Mouse (Mus musculus) forebrain, embryonic 12.5 days (tissue): ENCODE results near the gene Hsp90ab1. TPM values are rescaled to one million over a fixed set of nuclear protein-coding genes. Genes with fewer than 3 reads are reported as not detected.

Experiments used
- ATAC-seq: fragments of 200-750 bp; cut with Nextera tagmentation; 2 replicates; pipeline ENCODE4 v1.8.0; 2017; ENCODE audit warnings: moderate TSS enrichment; ENCODE audit not compliant: low FRiP score
- H3K27ac ChIP-seq: fragments of 300-500 bp; sonication (generic); 2 replicates; pipeline ENCODE4 v1.5.1; 2016; ENCODE audit warnings: mild to moderate bottlenecking
- H3K27me3 ChIP-seq: fragments of 300-500 bp; sonication (generic); 2 replicates; pipeline ENCODE4 v1.6.1; 2016; ENCODE audit warnings: mild to moderate bottlenecking
- H3K36me3 ChIP-seq: fragments of 300-500 bp; sonication (generic); replicated peaks from 2 replicates; pipeline ENCODE4 v1.6.1; 2016; ENCODE audit warnings: mild to moderate bottlenecking
- H3K4me1 ChIP-seq: fragments of 300-500 bp; sonication (generic); 2 replicates; pipeline ENCODE4 v1.6.1; 2016
- H3K4me2 ChIP-seq: fragments of 300-500 bp; sonication (generic); 2 replicates; pipeline ENCODE4 v1.6.1; 2016; ENCODE audit warnings: mild to moderate bottlenecking, moderate library complexity
- H3K4me3 ChIP-seq: fragments of 300-500 bp; sonication (generic); replicated peaks from 2 replicates; pipeline ENCODE4 v1.5.1; 2016; ENCODE audit warnings: mild to moderate bottlenecking
- H3K9ac ChIP-seq: fragments of 300-500 bp; sonication (generic); 2 replicates; pipeline ENCODE4 v1.6.1; 2016; ENCODE audit warnings: mild to moderate bottlenecking
- H3K9me3 ChIP-seq: fragments of 300-500 bp; sonication (generic); 2 replicates; pipeline ENCODE4 v1.6.1; 2016
- whole genome bisulfite sequencing: fragments of 180-500 bp; shearing (Covaris S2); methylation state at CpG from one replicate; pipeline ENCODE4 v1.1.7; 2016; 5-methylcytosine and 5-hydroxymethylcytosine counted together
- polyA plus RNA-seq: library from polyadenylated mRNA; unstranded; fragments of >200 nt; fragmentation: Nextera tagmentation; extraction: Ambion mirVana; gene quantifications from 2 replicates; pipeline ENCODE4 v1.2.1, GENCODE M21; 2016

Hsp90ab1 gene
- polyA plus RNA-seq, 1 experiment from 2014 or later, result 1,580 TPM

DNA sequence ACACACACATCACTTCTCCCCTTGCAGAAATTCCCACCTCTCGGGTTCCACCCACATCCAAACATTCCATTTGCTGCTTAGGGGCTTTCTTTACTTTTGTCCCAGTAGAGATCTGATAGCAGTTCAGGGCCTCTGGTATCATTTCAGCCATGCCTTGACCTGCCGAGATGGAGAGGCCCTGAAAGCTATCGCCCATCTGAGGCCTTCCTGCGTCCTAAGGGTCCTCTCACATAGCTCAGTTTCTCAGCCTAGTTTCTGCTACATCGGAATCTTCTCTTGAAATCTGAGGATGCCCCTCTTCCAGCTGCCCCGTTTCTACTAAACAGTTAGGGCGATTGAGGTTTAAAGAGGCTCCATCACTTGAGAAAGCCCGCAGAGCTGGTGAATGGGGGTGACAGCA lies 21.1 kb upstream of the Hsp90ab1 start:
- Histone ChIP-seq H3K4me3 (peak overlapping the region; percentile 52), H3K4me2 (peak overlapping the region; percentile 97), H3K9me3 (no peaks in the 10 kb centered on the region), H3K27me3 (peaks cover 48% of the 10 kb centered on the region), H3K9ac (peak overlapping the region; percentile 21; the same call in 1 of the 2 replicates), H3K4me1 (peaks cover 51% of the 10 kb centered on the region), H3K36me3 (peaks cover 5% of the 10 kb centered on the region; the same call in 1 of the 2 replicates), H3K27ac (no peak overlapping the region)
- ATAC-seq, result no peak
- 51% methylated on average over 8 of the region's 8 CpGs for WGBS

DNA sequence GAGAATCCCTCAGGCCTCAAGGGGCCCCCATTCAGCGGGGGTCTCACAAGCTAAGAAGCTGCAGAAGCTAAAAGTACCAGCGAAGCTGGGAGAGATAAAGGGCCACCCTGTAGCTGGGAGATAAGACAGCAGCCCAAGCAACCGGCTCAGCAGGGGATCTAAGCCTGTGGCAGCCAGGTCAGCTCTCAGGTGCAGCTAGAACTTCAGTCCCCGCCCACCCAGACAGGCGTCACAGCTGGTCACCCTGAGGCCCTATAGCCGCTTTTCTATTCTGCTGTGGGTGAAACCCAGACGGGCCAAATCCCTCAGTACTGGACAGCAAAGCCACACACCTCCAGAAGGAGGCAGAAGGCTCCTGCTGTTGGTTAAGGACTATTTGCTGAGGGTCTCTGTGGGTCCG lies 20.4 kb upstream of the Hsp90ab1 start:
- ATAC-seq, result no peak
- Histone ChIP-seq H3K36me3 (peaks cover 11% of the 10 kb centered on the region; the same call in 1 of the 2 replicates), H3K27ac (no peak overlapping the region), H3K4me2 (peak overlapping the region; percentile 19; the same call in 1 of the 2 replicates), H3K27me3 (peaks cover 47% of the 10 kb centered on the region), H3K9me3 (no peaks in the 10 kb centered on the region), H3K4me3 (no peak overlapping the region; the same call in 1 of the 2 replicates), H3K9ac (peak overlapping the region; percentile 21; the same call in 1 of the 2 replicates), H3K4me1 (peaks cover 50% of the 10 kb centered on the region)
- WGBS, result 15% methylated on average over 8 of the region's 8 CpGs

- H3K27me3 ChIP-seq, result peaks cover 44% of the 10 kb centered on the region
- peaks cover 11% of the 10 kb centered on the region; the same call in 1 of the 2 replicates for H3K36me3 ChIP-seq
- H3K9me3 ChIP-seq, result no peaks in the 10 kb centered on the region
- 61% methylated on average over 8 of the region's 8 CpGs for WGBS
- H3K4me2 ChIP-seq, result peak overlapping the region; percentile 1
- peaks cover 50% of the 10 kb centered on the region for H3K4me1 ChIP-seq
- 0 out of 2 replicates have a peak overlapping the region, but pooled peaks have one; percentile 19 for H3K27ac ChIP-seq
- ATAC-seq, result no peak
- no peak overlapping the region for H3K4me3 ChIP-seq
- H3K9ac ChIP-seq, result peak overlapping the region; percentile 29; the same call in 1 of the 2 replicates
These were observed 19.7 kb upstream of the Hsp90ab1 start for GRCm38 (mm10) chr17:45592606-45593431.

DNA sequence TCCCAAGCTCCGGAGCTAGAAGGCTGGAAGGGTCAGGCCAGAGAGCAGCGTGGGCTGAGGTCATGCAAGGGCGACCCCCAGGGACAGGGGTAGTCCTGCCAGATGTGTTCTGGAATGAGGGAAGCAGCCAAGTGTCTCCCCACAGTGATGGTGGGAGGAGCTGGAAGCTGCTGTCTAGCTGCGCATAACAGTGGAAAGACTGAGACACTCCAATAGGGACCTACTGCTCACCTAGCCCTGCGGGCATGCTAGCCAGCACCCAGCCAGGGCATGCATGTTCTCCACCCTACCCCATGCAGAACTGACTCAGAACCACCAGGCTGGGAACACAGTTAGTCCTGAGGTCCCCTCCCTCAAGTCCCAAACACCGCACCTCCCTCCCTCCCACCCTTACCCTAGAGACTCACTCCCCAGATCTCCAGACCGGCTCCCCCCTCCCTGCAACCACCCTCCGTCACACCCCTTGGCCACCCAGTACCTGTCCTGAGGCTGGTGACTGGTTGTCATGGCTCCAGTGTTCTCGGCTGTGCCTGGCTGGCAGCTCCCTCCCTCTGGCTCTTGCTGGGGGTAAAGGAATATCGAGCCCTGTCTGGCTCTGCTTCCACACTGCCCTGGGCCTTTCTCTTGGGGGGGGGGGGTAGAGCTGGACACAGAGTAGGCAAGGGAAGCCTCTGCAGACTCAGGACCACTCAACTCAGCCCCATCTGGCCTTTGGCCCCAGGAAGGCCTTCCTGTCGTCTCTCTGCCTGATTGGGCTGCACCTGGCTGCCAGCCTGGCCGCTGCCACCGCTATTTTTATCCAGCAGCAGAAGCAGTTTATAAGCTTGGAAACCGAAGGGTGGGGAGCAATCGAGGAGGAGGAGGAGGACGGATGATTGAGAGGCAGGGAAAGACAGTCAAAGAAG lies 18.9 kb upstream of the Hsp90ab1 start:
- Histone ChIP-seq H3K4me1 (peaks cover 47% of the 10 kb centered on the region), H3K9me3 (no peaks in the 10 kb centered on the region), H3K4me3 (no peak overlapping the region), H3K27me3 (peaks cover 40% of the 10 kb centered on the region), H3K4me2 (peak overlapping the region; percentile 1; the same call in 1 of the 2 replicates), H3K36me3 (peaks cover 16% of the 10 kb centered on the region), H3K9ac (peak overlapping the region; percentile 29; the same call in 1 of the 2 replicates), H3K27ac (no peak overlapping the region)
- no peak for ATAC-seq
- 63% methylated on average over 16 of the region's 16 CpGs for WGBS

GRCm38 (mm10) chr17:45590410-45590809 lies 17.3 kb upstream of the Hsp90ab1 start:
- Histone ChIP-seq H3K9ac (no peak overlapping the region), H3K4me2 (no peak overlapping the region), H3K4me3 (no peak overlapping the region), H3K4me1 (peaks cover 40% of the 10 kb centered on the region), H3K9me3 (no peaks in the 10 kb centered on the region; the same call in 1 of the 2 replicates), H3K36me3 (peaks cover 24% of the 10 kb centered on the region), H3K27ac (no peak overlapping the region), H3K27me3 (peaks cover 27% of the 10 kb centered on the region)
- no peak for ATAC-seq
- WGBS, result 82% methylated on average over 6 of the region's 6 CpGs

- no peak overlapping the region for H3K9ac ChIP-seq
- H3K4me1 ChIP-seq, result peaks cover 41% of the 10 kb centered on the region
- WGBS, result 91% methylated on average over 8 of the region's 8 CpGs
- H3K4me2 ChIP-seq, result no peak overlapping the region
- ATAC-seq, result no peak
- H3K9me3 ChIP-seq, result no peaks in the 10 kb centered on the region; the same call in 1 of the 2 replicates
- peaks cover 23% of the 10 kb centered on the region for H3K27me3 ChIP-seq
- peaks cover 24% of the 10 kb centered on the region for H3K36me3 ChIP-seq
- no peak overlapping the region for H3K27ac ChIP-seq
- no peak overlapping the region for H3K4me3 ChIP-seq
These were observed 16.8 kb upstream of the Hsp90ab1 start for GRCm38 (mm10) chr17:45589844-45590243.

DNA sequence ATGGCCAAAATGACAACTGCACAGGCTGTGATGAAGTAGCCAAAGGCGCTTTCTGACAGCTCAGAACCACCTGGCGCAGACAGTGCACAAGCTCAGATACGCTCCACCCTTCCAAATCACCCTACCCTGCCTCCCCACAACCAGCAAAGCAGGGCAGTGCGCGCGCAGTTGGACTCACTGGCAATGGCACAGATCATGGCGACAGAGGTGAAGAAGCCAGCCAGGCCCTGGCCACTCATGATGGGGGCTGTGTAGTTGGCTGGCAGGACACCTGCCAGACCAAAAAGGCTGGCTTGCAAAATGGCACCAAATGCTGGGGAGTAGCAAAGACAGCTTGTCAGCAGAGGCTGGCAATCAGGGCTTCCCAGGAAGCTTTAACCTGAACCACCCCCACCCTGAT lies 16.2 kb upstream of the Hsp90ab1 start:
- no peak overlapping the region for H3K4me2 ChIP-seq
- H3K27me3 ChIP-seq, result peaks cover 17% of the 10 kb centered on the region
- H3K4me1 ChIP-seq, result peaks cover 41% of the 10 kb centered on the region
- ATAC-seq, result no peak
- no peak overlapping the region for H3K27ac ChIP-seq
- no peak overlapping the region for H3K9ac ChIP-seq
- 96% methylated on average over 7 of the region's 7 CpGs for WGBS
- peaks cover 24% of the 10 kb centered on the region for H3K36me3 ChIP-seq
- H3K4me3 ChIP-seq, result no peak overlapping the region
- no peaks in the 10 kb centered on the region; the same call in 1 of the 2 replicates for H3K9me3 ChIP-seq

GRCm38 (mm10) chr17:45588370-45588769 lies 15.3 kb upstream of the Hsp90ab1 start:
- Histone ChIP-seq H3K36me3 (peaks cover 24% of the 10 kb centered on the region), H3K9me3 (no peaks in the 10 kb centered on the region; the same call in 1 of the 2 replicates), H3K27me3 (peaks cover 8% of the 10 kb centered on the region), H3K4me2 (no peak overlapping the region), H3K27ac (no peak overlapping the region), H3K4me3 (no peak overlapping the region), H3K9ac (no peak overlapping the region), H3K4me1 (peaks cover 37% of the 10 kb centered on the region)
- no peak for ATAC-seq
- 89% methylated on average over 7 of the region's 7 CpGs for WGBS

DNA sequence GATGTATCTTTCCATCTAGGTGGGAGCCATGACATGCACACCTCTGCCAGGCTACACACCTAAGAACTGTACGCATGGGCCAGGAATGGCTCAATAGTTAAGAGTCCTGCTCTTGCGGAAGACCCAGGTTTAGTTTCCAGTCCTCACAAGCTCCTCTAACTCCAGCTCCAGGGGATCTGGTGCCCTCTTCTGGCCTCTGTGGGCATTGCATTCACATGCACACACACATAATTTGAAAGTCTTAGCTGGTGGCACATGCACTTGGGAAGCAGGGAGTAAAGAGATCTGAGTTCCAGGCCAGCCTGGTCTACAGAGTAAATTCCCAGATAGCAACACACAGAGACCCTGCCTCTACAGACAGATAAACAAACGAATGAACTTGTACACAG lies 13.4 kb upstream of the Hsp90ab1 start:
- Histone ChIP-seq H3K27ac (no peak overlapping the region), H3K9ac (no peak overlapping the region), H3K27me3 (no peaks in the 10 kb centered on the region), H3K36me3 (peaks cover 24% of the 10 kb centered on the region), H3K4me3 (no peak overlapping the region), H3K4me1 (peaks cover 23% of the 10 kb centered on the region), H3K9me3 (no peaks in the 10 kb centered on the region; the same call in 1 of the 2 replicates), H3K4me2 (no peak overlapping the region)
- 98% methylated on average over 3 of the region's 3 CpGs for WGBS
- no peak for ATAC-seq

- Histone ChIP-seq H3K9ac (no peak overlapping the region), H3K27ac (0 out of 2 replicates have a peak overlapping the region, but pooled peaks have one; percentile 31), H3K4me2 (no peak overlapping the region), H3K4me3 (no peak overlapping the region), H3K9me3 (no peaks in the 10 kb centered on the region; the same call in 1 of the 2 replicates), H3K27me3 (no peaks in the 10 kb centered on the region), H3K4me1 (peaks cover 27% of the 10 kb centered on the region), H3K36me3 (peaks cover 24% of the 10 kb centered on the region)
- 60% methylated on average over 23 of the region's 23 CpGs for WGBS
- ATAC-seq, result no peak
These were observed 12.8 kb upstream of the Hsp90ab1 start for GRCm38 (mm10) chr17:45585725-45586448.

DNA sequence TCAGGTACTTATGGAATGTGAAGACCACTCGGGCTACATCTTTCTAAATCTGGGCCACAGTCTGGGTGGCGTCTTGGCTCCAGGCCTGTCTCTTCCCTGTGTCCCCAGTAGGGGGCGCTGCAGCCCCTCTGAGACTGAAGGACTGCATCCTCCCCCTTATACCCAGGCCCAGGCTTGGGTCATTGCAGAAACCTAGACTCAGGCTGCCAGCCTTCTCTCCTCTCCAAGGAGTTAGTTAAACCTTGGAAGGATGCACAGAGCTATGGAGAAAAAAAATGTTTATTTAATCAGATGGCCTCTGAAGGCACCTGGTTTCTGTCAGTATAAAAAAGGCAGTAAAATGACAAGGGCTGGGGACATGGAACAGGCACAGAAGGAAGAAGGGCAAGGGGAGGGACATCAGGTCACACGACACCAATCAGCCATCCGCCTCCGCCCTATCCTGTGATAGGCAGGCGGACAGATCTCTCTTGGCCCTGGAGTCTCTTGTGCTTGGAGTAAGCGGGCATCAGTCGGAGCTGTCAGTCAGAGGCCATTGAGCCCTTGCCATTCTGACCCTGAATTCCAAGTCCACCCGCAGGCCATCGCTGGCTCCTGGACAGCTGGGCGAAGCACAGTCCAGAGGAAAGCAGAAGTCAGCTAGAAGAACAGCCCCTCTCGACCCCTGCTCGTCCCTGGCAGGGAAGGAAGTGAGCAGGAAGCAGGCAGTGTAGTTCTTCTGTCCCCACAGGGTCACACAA lies 12.0 kb upstream of the Hsp90ab1 start:
- H3K36me3 ChIP-seq, result peaks cover 24% of the 10 kb centered on the region
- no peaks in the 10 kb centered on the region for H3K27me3 ChIP-seq
- no peak overlapping the region for H3K4me3 ChIP-seq
- WGBS, result 22% methylated on average over 14 of the region's 14 CpGs
- ATAC-seq, result peak; percentile 68
- 0 out of 2 replicates have a peak overlapping the region, but pooled peaks have one; percentile 14 for H3K9ac ChIP-seq
- no peak overlapping the region for H3K4me2 ChIP-seq
- no peaks in the 10 kb centered on the region; the same call in 1 of the 2 replicates for H3K9me3 ChIP-seq
- H3K27ac ChIP-seq, result peak overlapping the region; percentile 31; the same call in 1 of the 2 replicates
- peaks cover 28% of the 10 kb centered on the region for H3K4me1 ChIP-seq
